Mouse (Mus musculus): Measurements from ENCODE around the gene Cst9. TPM values are rescaled to one million over a fixed set of nuclear protein-coding genes. Genes with fewer than 3 reads are reported as not detected.

Cst9 gene
- polyA plus RNA-seq, 1 experiment from 2014 or later, result not detected

DNA sequence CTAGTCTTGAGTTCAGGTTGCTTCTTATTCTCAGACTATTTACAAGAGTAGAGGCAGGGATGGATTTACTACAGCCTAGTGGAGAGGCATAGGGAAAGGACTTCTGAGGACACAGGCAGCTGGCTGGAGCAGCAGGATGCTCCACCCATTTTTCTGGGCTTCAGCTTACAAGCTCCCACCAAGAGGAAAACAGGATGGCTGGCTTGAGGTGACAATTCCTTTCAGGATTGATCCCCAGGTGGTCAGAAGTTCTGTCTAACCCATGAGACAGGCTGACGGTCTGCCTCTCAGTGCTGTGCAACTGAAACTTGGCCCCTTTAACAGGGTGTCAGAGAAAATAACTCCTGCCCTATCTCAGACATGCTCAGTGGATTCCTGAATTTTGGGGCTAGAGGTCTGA is 44.3 kb downstream of the Cst9 start:
- Histone ChIP-seq H3K9me3 (replicated peaks) (no peaks in the 10 kb centered on the region), H3K36me3 (no peaks in the 10 kb centered on the region), H3K27ac (no peak overlapping the region), H3K4me1 (peaks cover 20% of the 10 kb centered on the region), H3K4me2 (no peak overlapping the region), H3K27me3 (no peaks in the 10 kb centered on the region), H3K9ac (no peak overlapping the region), H3K4me3 (replicated peaks) (no peak overlapping the region)
- no peak for ATAC-seq (replicated peaks; ENCODE audit: low FRiP score)
- 39% methylated on average over 1 of the region's 1 CpGs for WGBS

DNA sequence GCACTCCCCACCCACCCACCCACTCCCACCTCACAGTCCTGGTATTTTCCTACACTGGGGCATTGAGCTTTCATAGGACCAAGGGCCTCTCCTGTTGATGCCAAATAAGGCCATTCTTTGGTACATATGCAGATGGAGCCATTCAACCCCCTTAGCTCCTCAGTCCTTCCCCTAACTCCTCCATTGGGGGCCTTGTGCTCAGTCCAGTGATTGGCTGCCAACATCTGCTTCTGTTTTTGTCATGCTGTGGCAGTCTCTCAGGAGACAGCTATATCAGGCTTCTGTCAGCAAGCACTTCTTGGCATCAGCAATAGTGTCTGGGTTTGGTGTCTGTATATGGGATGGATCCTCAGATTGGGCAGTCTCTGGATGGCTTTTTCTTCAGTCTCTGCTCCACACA is 49.8 kb downstream of the Cst9 start:
- H3K9ac ChIP-seq, result no peak overlapping the region
- H3K4me1 ChIP-seq, result no peaks in the 10 kb centered on the region
- H3K27ac ChIP-seq, result no peak overlapping the region
- no peaks in the 10 kb centered on the region for H3K27me3 ChIP-seq
- no peak for ATAC-seq (replicated peaks; ENCODE audit: low FRiP score)
- H3K4me2 ChIP-seq, result no peak overlapping the region
- no peaks in the 10 kb centered on the region for H3K9me3 ChIP-seq (replicated peaks)
- H3K4me3 ChIP-seq (replicated peaks), result no peak overlapping the region
- no peaks in the 10 kb centered on the region for H3K36me3 ChIP-seq

Other genes with a start within 250 kb of the Cst9 start
- gene Nxt1, start 162.5 kb upstream of the Cst9 start, polyA plus RNA-seq (2015; fragmentation: Nextera tagmentation; extraction: Ambion mirVana), result 97.0 and 106 TPM in 2 replicates
- 21.9 and 23.5 TPM in 2 replicates for gene Gzf1, start 154.1 kb upstream of the Cst9 start, polyA plus RNA-seq (2015; fragmentation: Nextera tagmentation; extraction: Ambion mirVana)
- 3.1 and 3.2 TPM in 2 replicates for gene Napb, start 102.7 kb upstream of the Cst9 start, polyA plus RNA-seq (2015; fragmentation: Nextera tagmentation; extraction: Ambion mirVana)
- gene Cstl1, start 84.8 kb upstream of the Cst9 start, polyA plus RNA-seq (2015; fragmentation: Nextera tagmentation; extraction: Ambion mirVana), result not detected in 2 replicates
- not detected in 2 replicates for gene Cst11, start 63.6 kb upstream of the Cst9 start, polyA plus RNA-seq (2015; fragmentation: Nextera tagmentation; extraction: Ambion mirVana)
- gene 8030411F24Rik, start 53.1 kb upstream of the Cst9 start, polyA plus RNA-seq (2015; fragmentation: Nextera tagmentation; extraction: Ambion mirVana), result not detected in 2 replicates
- not detected in 2 replicates for gene Cst12, start 45.8 kb upstream of the Cst9 start, polyA plus RNA-seq (2015; fragmentation: Nextera tagmentation; extraction: Ambion mirVana)
- 0.24 and 0.62 TPM in 2 replicates for gene Cst8, start 36.4 kb upstream of the Cst9 start, polyA plus RNA-seq (2015; fragmentation: Nextera tagmentation; extraction: Ambion mirVana)
- gene Cst13, start 15.1 kb upstream of the Cst9 start, polyA plus RNA-seq (2015; fragmentation: Nextera tagmentation; extraction: Ambion mirVana), result not detected in 2 replicates
- not detected in 2 replicates for gene 9230104L09Rik, start 29.9 kb downstream of the Cst9 start, polyA plus RNA-seq (2015; fragmentation: Nextera tagmentation; extraction: Ambion mirVana)
- gene Cst3, start 40.5 kb downstream of the Cst9 start, polyA plus RNA-seq (2015; fragmentation: Nextera tagmentation; extraction: Ambion mirVana), result 382 and 410 TPM in 2 replicates
- gene Gm1330, start 168.1 kb downstream of the Cst9 start, polyA plus RNA-seq (2015; fragmentation: Nextera tagmentation; extraction: Ambion mirVana), result not detected in 2 replicates
- not detected in 2 replicates for gene Gm10750, start 182.1 kb downstream of the Cst9 start, polyA plus RNA-seq (2015; fragmentation: Nextera tagmentation; extraction: Ambion mirVana)

Measured in kidney, embryonic 15.5 days (tissue).